Mouse (Mus musculus) MEL (cell line): ENCODE data around the gene Cntn4. TPM values are rescaled to one million over a fixed set of nuclear protein-coding genes. Genes with fewer than 3 reads are reported as not detected.

Experiments used
- DNase-seq: peaks from one replicate; pipeline ENCODE4 v3.0.0; 2011; ENCODE audit warnings: low read depth, low spot score
- H3K27ac ChIP-seq: 2 replicates; pipeline ENCODE4 v1.5.1; 2012; ENCODE audit warnings: low read depth, mild to moderate bottlenecking, control low read depth, low read length, moderate library complexity; ENCODE audit not compliant: control insufficient read depth
- H3K27me3 ChIP-seq, 2 experiments: fragments of 150-350 bp in 1 of 2; sonication (generic) in 1 of 2; 2 replicates each; pipeline ENCODE4 v1.6.1; 2012; ENCODE audit warnings: low read length in 2 of 2, mild to moderate bottlenecking in 2 of 2, improper control_type of control experiment in 1 of 2, moderate library complexity in 1 of 2; ENCODE audit not compliant: insufficient read depth in 2 of 2, control insufficient read depth in 1 of 2
- H3K36me3 ChIP-seq, 2 experiments: 2 replicates each; pipeline ENCODE4 v1.6.1; 2012 to 2014; ENCODE audit warnings: low read length in 2 of 2, improper control_type of control experiment in 1 of 2, inconsistent platforms in 1 of 2, mild to moderate bottlenecking in 1 of 2; ENCODE audit not compliant: insufficient read depth in 2 of 2, control insufficient read depth in 1 of 2
- H3K4me1 ChIP-seq, 2 experiments: fragments of 150-350 bp in 1 of 2; sonication (generic) in 1 of 2; 2 replicates each; pipeline ENCODE4 v1.6.1; 2012; ENCODE audit warnings: low read length in 2 of 2, improper control_type of control experiment in 1 of 2, mild to moderate bottlenecking in 1 of 2; ENCODE audit not compliant: insufficient read depth in 2 of 2, control insufficient read depth in 1 of 2
- H3K4me3 ChIP-seq, 2 experiments: fragments of 150-350 bp in 1 of 2; sonication (generic) in 1 of 2; 2 replicates each; pipeline ENCODE4 v1.5.1; 2012; ENCODE audit warnings: low read depth in 2 of 2, low read length in 2 of 2, mild to moderate bottlenecking in 2 of 2, moderate library complexity in 2 of 2, control low read depth in 1 of 2, improper control_type of control experiment in 1 of 2; ENCODE audit not compliant: control insufficient read depth in 1 of 2, insufficient read depth in 1 of 2
- H3K79me2 ChIP-seq: 2 replicates; pipeline ENCODE4 v1.6.1; 2012; ENCODE audit warnings: mild to moderate bottlenecking, low read length, moderate library complexity; ENCODE audit not compliant: control insufficient read depth, poor library complexity, insufficient read depth
- H3K9ac ChIP-seq: 2 replicates; pipeline ENCODE4 v1.6.1; 2012; ENCODE audit warnings: low read depth, mild to moderate bottlenecking, control low read depth, low read length, moderate library complexity; ENCODE audit not compliant: control insufficient read depth, poor library complexity, severe bottlenecking
- H3K9me3 ChIP-seq: fragments of 150-350 bp; sonication (generic); replicated peaks from 2 replicates; pipeline ENCODE4 v1.6.1; 2012; ENCODE audit warnings: mild to moderate bottlenecking, low read length, improper control_type of control experiment, moderate library complexity; ENCODE audit not compliant: insufficient read depth
- CHD1 ChIP-seq: IDR thresholded peaks from 2 replicates; pipeline ENCODE4 v1.6.1; 2012; ENCODE audit warnings: low read depth, mild to moderate bottlenecking, inconsistent platforms, low read length, improper control_type of control experiment
- EP300 ChIP-seq, 2 experiments: IDR thresholded peaks; 2 replicates each; pipeline ENCODE4 v1.6.1; 2011; ENCODE audit warnings: improper control_type of control experiment in 2 of 2, low read length in 2 of 2, low read depth in 1 of 2, mild to moderate bottlenecking in 1 of 2
- GATA1 ChIP-seq: IDR thresholded peaks from 2 replicates; pipeline ENCODE4 v1.6.1; 2011; ENCODE audit warnings: low read depth, low read length, improper control_type of control experiment
- JUND ChIP-seq: IDR thresholded peaks from 2 replicates; pipeline ENCODE4 v1.6.1; 2011; ENCODE audit warnings: low read depth, mild to moderate bottlenecking, improper control_type of control experiment, low read length
- MAFK ChIP-seq: IDR thresholded peaks from 2 replicates; pipeline ENCODE4 v1.6.1; 2011; ENCODE audit warnings: low read depth, mild to moderate bottlenecking, low read length, improper control_type of control experiment, borderline replicate concordance
- POLR2AphosphoS2 ChIP-seq: IDR thresholded peaks from 2 replicates; pipeline ENCODE4 v1.6.1; 2011; ENCODE audit warnings: low read length, improper control_type of control experiment
- RAD21 ChIP-seq: IDR thresholded peaks from 2 replicates; pipeline ENCODE4 v1.6.1; 2011; ENCODE audit warnings: mild to moderate bottlenecking, low read depth, low read length, improper control_type of control experiment
- SMC3 ChIP-seq: IDR thresholded peaks from 2 replicates; pipeline ENCODE4 v1.6.1; 2011; ENCODE audit warnings: low read depth, low read length, improper control_type of control experiment
- TAL1 ChIP-seq: IDR thresholded peaks from 2 replicates; pipeline ENCODE4 v1.6.1; 2012; ENCODE audit warnings: mild to moderate bottlenecking, inconsistent platforms, low read length, moderate library complexity, mixed read lengths
- TCF12 ChIP-seq: IDR thresholded peaks from 2 replicates; pipeline ENCODE4 v1.6.1; 2014; ENCODE audit warnings: low read depth, mild to moderate bottlenecking, inconsistent platforms, low read length, improper control_type of control experiment, moderate library complexity
- USF1 ChIP-seq: IDR thresholded peaks from 2 replicates; pipeline ENCODE4 v1.6.1; 2014; ENCODE audit warnings: low read depth, mild to moderate bottlenecking, inconsistent platforms, low read length, improper control_type of control experiment, moderate library complexity
- ZC3H11A ChIP-seq: IDR thresholded peaks from 2 replicates; pipeline ENCODE4 v1.6.1; 2012; ENCODE audit warnings: low read depth, mild to moderate bottlenecking, inconsistent platforms, low read length, improper control_type of control experiment
- ZMIZ1 ChIP-seq: IDR thresholded peaks from 2 replicates; pipeline ENCODE4 v1.6.1; 2012; ENCODE audit warnings: low read depth, mild to moderate bottlenecking, inconsistent platforms, low read length, improper control_type of control experiment, moderate library complexity
- polyA plus RNA-seq, 2 experiments: library from polyadenylated mRNA; stranded (reverse) in 1 of 2; unstranded in 1 of 2; fragments of >175 nt in 1 of 2; fragments of >200 nt in 1 of 2; gene quantifications; 2 replicates each; pipeline versions ENCODE4 v1.2.1 to v1.2.4; 2012; ENCODE audit warnings: low replicate concordance in 2 of 2, low read depth in 1 of 2; ENCODE audit not compliant: insufficient read length in 2 of 2, insufficient read depth in 1 of 2, missing spikeins in 1 of 2
- total RNA-seq: library from RNA; depleted of rRNA; stranded (reverse); fragments of 300-350 nt; gene quantifications from 2 replicates; pipeline ENCODE4 v1.2.3, GENCODE M21; 2012

Cntn4 gene
- total and polyA plus RNA-seq, 3 experiments = not detected

- no peak for TF ChIP-seq JUND
- TF ChIP-seq TAL1 = no peak
- no peak for TF ChIP-seq ZMIZ1
- no peak for TF ChIP-seq MAFK
These were observed 599.7 kb downstream of the Cntn4 start for GRCm38 (mm10) chr6:106277139-106277538.

GRCm38 (mm10) chr6:106281621-106282020 lies 604.2 kb downstream of the Cntn4 start:
- no peaks in the 10 kb centered on the region for H3K79me2 ChIP-seq
- no peak overlapping the region for H3K27ac ChIP-seq
- no peaks in the 10 kb centered on the region for H3K4me1 ChIP-seq
- TF ChIP-seq TCF12 = no peak
- no peak for TF ChIP-seq EP300 (IDR thresholded peaks at IDR 0.05; ENCODE audit: low read depth in 1 of 2, low read length in 2 of 2)
- TF ChIP-seq SMC3 = no peak
- no peak for TF ChIP-seq USF1
- no peaks in the 10 kb centered on the region for H3K9me3 ChIP-seq
- H3K4me3 ChIP-seq = no peak overlapping the region
- no peaks in the 10 kb centered on the region for H3K27me3 ChIP-seq
- no peak overlapping the region for H3K9ac ChIP-seq
- DNase-seq = no peak
- no peaks in the 10 kb centered on the region for H3K36me3 ChIP-seq

More at GRCm38 (mm10) chr6:106277139-106277538, 599.7 kb downstream of the Cntn4 start:
- H3K9me3 ChIP-seq = no peaks in the 10 kb centered on the region
- no peaks in the 10 kb centered on the region for H3K36me3 ChIP-seq
- H3K4me1 ChIP-seq = no peaks in the 10 kb centered on the region
- no peak for DNase-seq
- no peaks in the 10 kb centered on the region for H3K79me2 ChIP-seq
- H3K27ac ChIP-seq = no peak overlapping the region
- no peaks in the 10 kb centered on the region for H3K27me3 ChIP-seq
- no peak overlapping the region for H3K9ac ChIP-seq
- H3K4me3 ChIP-seq = no peak overlapping the region

- Histone ChIP-seq H3K36me3 (no peaks in the 10 kb centered on the region), H3K79me2 (no peaks in the 10 kb centered on the region), H3K4me3 (no peak overlapping the region), H3K4me1 (no peaks in the 10 kb centered on the region), H3K9ac (no peak overlapping the region), H3K27ac (no peak overlapping the region), H3K9me3 (no peaks in the 10 kb centered on the region), H3K27me3 (no peaks in the 10 kb centered on the region)
- DNase-seq = no peak
- TF ChIP-seq GATA1 (no peak), RAD21 (no peak), CHD1 (no peak), SMC3 (no peak), POLR2AphosphoS2 (no peak), EP300 (IDR thresholded peaks at IDR 0.05; ENCODE audit: low read depth in 1 of 2, low read length in 2 of 2) (no peak), ZC3H11A (no peak)
These were observed 606.4 kb downstream of the Cntn4 start for GRCm38 (mm10) chr6:106283815-106284214.
